Mouse (Mus musculus) liver, embryonic 13.5 days (tissue): ENCODE data around the gene Pdzd3. TPM values are rescaled to one million over a fixed set of nuclear protein-coding genes. Genes with fewer than 3 reads are reported as not detected.
A peak's percentile ranks its signal among the peaks of the same experiment; 100 is the strongest.

ENCODE experiments used
- ATAC-seq: fragments of 200-750 bp; cut with Nextera tagmentation; 2 replicates; pipeline ENCODE4 v1.8.0; 2017; ENCODE audit warnings: low read depth, mild to moderate bottlenecking, moderate number of reproducible peaks, moderate library complexity
- DNase-seq: peaks from one replicate; pipeline ENCODE4 v3.0.0; 2022
- H3K27ac ChIP-seq: fragments of 300-500 bp; sonication (generic); 2 replicates; pipeline ENCODE4 v1.5.1; 2015; ENCODE audit warnings: moderate library complexity, mild to moderate bottlenecking, inconsistent platforms
- H3K27me3 ChIP-seq: fragments of 300-500 bp; sonication (generic); 2 replicates; pipeline ENCODE4 v1.6.1; 2015; ENCODE audit warnings: mild to moderate bottlenecking, inconsistent platforms
- H3K36me3 ChIP-seq: fragments of 300-500 bp; sonication (generic); 2 replicates; pipeline ENCODE4 v1.6.1; 2015; ENCODE audit warnings: mild to moderate bottlenecking, inconsistent platforms
- H3K4me1 ChIP-seq: fragments of 300-500 bp; sonication (generic); replicated peaks from 2 replicates; pipeline ENCODE4 v1.6.1; 2015; ENCODE audit warnings: inconsistent platforms
- H3K4me2 ChIP-seq: fragments of 300-500 bp; sonication (generic); 2 replicates; pipeline ENCODE4 v1.6.1; 2015; ENCODE audit warnings: inconsistent platforms, mild to moderate bottlenecking, moderate library complexity
- H3K4me3 ChIP-seq: fragments of 300-500 bp; sonication (generic); replicated peaks from 2 replicates; pipeline ENCODE4 v1.5.1; 2015; ENCODE audit warnings: mild to moderate bottlenecking, inconsistent platforms
- H3K9ac ChIP-seq: fragments of 300-500 bp; sonication (generic); 2 replicates; pipeline ENCODE4 v1.6.1; 2015; ENCODE audit warnings: mild to moderate bottlenecking, inconsistent platforms
- H3K9me3 ChIP-seq: fragments of 300-500 bp; sonication (generic); replicated peaks from 2 replicates; pipeline ENCODE4 v1.6.1; 2016; ENCODE audit warnings: inconsistent platforms
- WGBS: fragments of 180-500 bp; shearing (Covaris S2); methylation state at CpG from one replicate; pipeline ENCODE4 v1.1.7; 2015; ENCODE audit not compliant: insufficient replicate concordance; 5-methylcytosine and 5-hydroxymethylcytosine counted together
- polyA plus RNA-seq: library from polyadenylated mRNA; unstranded; fragments of >200 nt; fragmentation: Nextera tagmentation; extraction: Ambion mirVana; gene quantifications from 2 replicates; pipeline ENCODE4 v1.2.1, GENCODE M21; 2015

Pdzd3 gene
- polyA plus RNA-seq, 1 experiment from 2014 or later = 0.24 TPM

- peak; percentile 41 for ATAC-seq
- WGBS = 11% methylated on average over 19 of the region's 19 CpGs
Measured at GRCm38 (mm10) chr9:44234479-44235427, 16.5 kb downstream of the Pdzd3 start.

GRCm38 (mm10) chr9:44233802-44234478 lies 17.3 kb downstream of the Pdzd3 start, which contains the start of gene Cbl:
Cbl (minus strand) TSS chr9:44234049.
- Histone ChIP-seq H3K4me3 (peak within 1 kb of the TSS; percentile 91), H3K27ac (peak within 1 kb of the TSS; percentile 89), H3K4me1 (peaks cover 55% of the 10 kb centered on the region), H3K9me3 (no peaks in the 10 kb centered on the region), H3K4me2 (peak within 1 kb of the TSS; percentile 94), H3K9ac (peak within 1 kb of the TSS; percentile 96), H3K36me3 (no peaks in the 10 kb centered on the region), H3K27me3 (no peaks in the 10 kb centered on the region)
- under 1% methylated on average over 71 of the region's 76 CpGs for WGBS
- DNase-seq = peak; percentile 96
- ATAC-seq = peak; percentile 90

More at GRCm38 (mm10) chr9:44234479-44235427, 16.5 kb downstream of the Pdzd3 start:
- Histone ChIP-seq H3K27ac (peak overlapping the region; percentile 89), H3K27me3 (no peaks in the 10 kb centered on the region), H3K4me2 (peak overlapping the region; percentile 94), H3K9ac (peak overlapping the region; percentile 96), H3K36me3 (no peaks in the 10 kb centered on the region), H3K4me3 (peak overlapping the region; percentile 91), H3K9me3 (no peaks in the 10 kb centered on the region), H3K4me1 (peaks cover 48% of the 10 kb centered on the region)
- DNase-seq = peak; percentile 72

- H3K9ac ChIP-seq = peak overlapping the region; percentile 96
Measured at GRCm38 (mm10) chr9:44233021-44233801, 18.1 kb downstream of the Pdzd3 start.

GRCm38 (mm10) chr9:44231609-44232008 lies 19.7 kb downstream of the Pdzd3 start:
- H3K36me3 ChIP-seq = peaks cover 8% of the 10 kb centered on the region; the same call in 1 of the 2 replicates
- H3K9me3 ChIP-seq = no peaks in the 10 kb centered on the region
- peak overlapping the region; percentile 37; the same call in 1 of the 2 replicates for H3K9ac ChIP-seq
- peak overlapping the region; percentile 94 for H3K4me2 ChIP-seq
- peak overlapping the region; percentile 89 for H3K27ac ChIP-seq
- no peak for DNase-seq
- no peaks in the 10 kb centered on the region for H3K27me3 ChIP-seq
- peaks cover 74% of the 10 kb centered on the region for H3K4me1 ChIP-seq
- no peak for ATAC-seq
- peak overlapping the region; percentile 91 for H3K4me3 ChIP-seq

More at GRCm38 (mm10) chr9:44233021-44233801, 18.1 kb downstream of the Pdzd3 start:
- Histone ChIP-seq H3K27ac (peak overlapping the region; percentile 89), H3K27me3 (no peaks in the 10 kb centered on the region), H3K4me1 (peaks cover 63% of the 10 kb centered on the region), H3K36me3 (no peaks in the 10 kb centered on the region; the same call in 1 of the 2 replicates), H3K9me3 (no peaks in the 10 kb centered on the region), H3K4me2 (peak overlapping the region; percentile 94), H3K4me3 (peak overlapping the region; percentile 91)
- 1% methylated on average over 40 of the region's 40 CpGs for WGBS
- ATAC-seq (peak; percentile 55), DNase-seq (peak; percentile 34)

GRCm38 (mm10) chr9:44225993-44226392 lies 25.3 kb downstream of the Pdzd3 start:
- Histone ChIP-seq H3K9ac (no peak overlapping the region), H3K27me3 (no peaks in the 10 kb centered on the region), H3K27ac (no peak overlapping the region), H3K4me3 (no peak overlapping the region), H3K4me2 (no peak overlapping the region), H3K36me3 (peaks cover 8% of the 10 kb centered on the region; the same call in 1 of the 2 replicates), H3K9me3 (no peaks in the 10 kb centered on the region), H3K4me1 (peaks cover 45% of the 10 kb centered on the region)
- DNase-seq (no peak), ATAC-seq (no peak)
- WGBS = 49% methylated on average over 6 of the region's 6 CpGs

GRCm38 (mm10) chr9:44213538-44213937 lies 37.7 kb downstream of the Pdzd3 start:
- no peak for DNase-seq
- H3K4me3 ChIP-seq = no peak overlapping the region
- WGBS = 82% methylated on average over 14 of the region's 14 CpGs

GRCm38 (mm10) chr9:44212406-44212805 lies 38.9 kb downstream of the Pdzd3 start:
- Histone ChIP-seq H3K36me3 (peaks cover 4% of the 10 kb centered on the region; the same call in 1 of the 2 replicates), H3K9me3 (no peaks in the 10 kb centered on the region), H3K27me3 (no peaks in the 10 kb centered on the region), H3K27ac (no peak overlapping the region), H3K4me1 (0 out of 2 replicates have a peak, but pooled peaks cover 11% of the 10 kb centered on the region), H3K9ac (no peak overlapping the region), H3K4me2 (no peak overlapping the region), H3K4me3 (no peak overlapping the region)
- no peak for ATAC-seq
- DNase-seq = no peak
- 90% methylated on average over 4 of the region's 4 CpGs for WGBS

More at GRCm38 (mm10) chr9:44213538-44213937, 37.7 kb downstream of the Pdzd3 start:
- H3K9ac ChIP-seq = no peak overlapping the region
- no peaks in the 10 kb centered on the region for H3K9me3 ChIP-seq
- H3K36me3 ChIP-seq = peaks cover 4% of the 10 kb centered on the region; the same call in 1 of the 2 replicates
- no peaks in the 10 kb centered on the region for H3K27me3 ChIP-seq
- no peak overlapping the region for H3K4me2 ChIP-seq
- no peak for ATAC-seq
- no peak overlapping the region for H3K27ac ChIP-seq
- H3K4me1 ChIP-seq = 0 out of 2 replicates have a peak, but pooled peaks cover 8% of the 10 kb centered on the region

GRCm38 (mm10) chr9:44209416-44209815 lies 41.9 kb downstream of the Pdzd3 start:
- no peak overlapping the region for H3K4me3 ChIP-seq
- no peak overlapping the region for H3K4me2 ChIP-seq
- ATAC-seq (no peak), DNase-seq (no peak)
- WGBS = 89% methylated on average over 4 of the region's 4 CpGs
- no peaks in the 10 kb centered on the region for H3K27me3 ChIP-seq
- H3K36me3 ChIP-seq = peaks cover 4% of the 10 kb centered on the region; the same call in 1 of the 2 replicates
- H3K9ac ChIP-seq = no peak overlapping the region
- H3K9me3 ChIP-seq = no peaks in the 10 kb centered on the region
- H3K27ac ChIP-seq = no peak overlapping the region
- peaks cover 15% of the 10 kb centered on the region; the same call in 1 of the 2 replicates for H3K4me1 ChIP-seq

- H3K4me3 ChIP-seq = no peak overlapping the region
- H3K27ac ChIP-seq = no peak overlapping the region
- H3K4me1 ChIP-seq = peaks cover 13% of the 10 kb centered on the region; the same call in 1 of the 2 replicates
- H3K4me2 ChIP-seq = no peak overlapping the region
- no peaks in the 10 kb centered on the region for H3K9me3 ChIP-seq
- H3K9ac ChIP-seq = no peak overlapping the region
- no peaks in the 10 kb centered on the region for H3K27me3 ChIP-seq
- WGBS = 72% methylated on average over 2 of the region's 2 CpGs
- peaks cover 4% of the 10 kb centered on the region; the same call in 1 of the 2 replicates for H3K36me3 ChIP-seq
- ATAC-seq (no peak), DNase-seq (no peak)
Measured at GRCm38 (mm10) chr9:44207840-44208239, 43.4 kb downstream of the Pdzd3 start.

- H3K27me3 ChIP-seq = no peaks in the 10 kb centered on the region
- no peak overlapping the region for H3K4me2 ChIP-seq
- H3K4me1 ChIP-seq = peaks cover 9% of the 10 kb centered on the region; the same call in 1 of the 2 replicates
- DNase-seq (no peak), ATAC-seq (no peak)
- H3K9me3 ChIP-seq = no peaks in the 10 kb centered on the region
- no peak overlapping the region for H3K27ac ChIP-seq
- H3K36me3 ChIP-seq = peaks cover 37% of the 10 kb centered on the region
- no peak overlapping the region for H3K9ac ChIP-seq
- H3K4me3 ChIP-seq = no peak overlapping the region
- 66% methylated on average over 3 of the region's 3 CpGs for WGBS
Measured at GRCm38 (mm10) chr9:44200458-44200857, 50.8 kb downstream of the Pdzd3 start.
